Mouse (Mus musculus) forebrain, embryonic 11.5 days (tissue): ENCODE results near the gene B3gntl1. TPM values are rescaled to one million over a fixed set of nuclear protein-coding genes. Genes with fewer than 3 reads are reported as not detected.

ENCODE experiments used
- ATAC-seq: fragments of 200-750 bp; cut with Nextera tagmentation; replicated peaks from 2 replicates; pipeline ENCODE4 v1.8.0; 2017; ENCODE audit warnings: moderate TSS enrichment; ENCODE audit not compliant: low FRiP score
- DNase-seq: peaks from one replicate; pipeline ENCODE4 v3.0.0-alpha.2; 2017; ENCODE audit warnings: low spot score
- H3K27ac ChIP-seq: fragments of 300-500 bp; sonication (generic); 2 replicates; pipeline ENCODE4 v1.5.1; 2014; ENCODE audit warnings: low read depth, low read length
- H3K27me3 ChIP-seq: fragments of 300-500 bp; sonication (generic); 2 replicates; pipeline ENCODE4 v1.6.1; 2014; ENCODE audit warnings: mild to moderate bottlenecking, low read length, mixed read lengths; ENCODE audit not compliant: control insufficient read depth, insufficient read depth
- H3K36me3 ChIP-seq: fragments of 300-500 bp; sonication (generic); 2 replicates; pipeline ENCODE4 v1.6.1; 2014; ENCODE audit warnings: mild to moderate bottlenecking, low read length, moderate library complexity, mixed read lengths; ENCODE audit not compliant: control insufficient read depth, insufficient read depth
- H3K4me1 ChIP-seq: fragments of 300-500 bp; sonication (generic); replicated peaks from 2 replicates; pipeline ENCODE4 v1.6.1; 2014; ENCODE audit warnings: low read length, mixed read lengths; ENCODE audit not compliant: control insufficient read depth, insufficient read depth
- H3K4me2 ChIP-seq: fragments of 300-500 bp; sonication (generic); 2 replicates; pipeline ENCODE4 v1.6.1; 2014; ENCODE audit warnings: low read depth, mild to moderate bottlenecking, low read length, moderate library complexity, mixed read lengths; ENCODE audit not compliant: severe bottlenecking
- H3K4me3 ChIP-seq: fragments of 300-500 bp; sonication (generic); 2 replicates; pipeline ENCODE4 v1.5.1; 2014; ENCODE audit warnings: low read depth, low read length
- H3K9ac ChIP-seq: fragments of 300-500 bp; sonication (generic); 2 replicates; pipeline ENCODE4 v1.6.1; 2014; ENCODE audit warnings: low read length
- H3K9me3 ChIP-seq: fragments of 300-500 bp; sonication (generic); 2 replicates; pipeline ENCODE4 v1.6.1; 2016; ENCODE audit warnings: low read length, mixed read lengths; ENCODE audit not compliant: control insufficient read depth
- polyA plus RNA-seq: library from polyadenylated mRNA; unstranded; fragments of >200 nt; fragmentation: Nextera tagmentation; extraction: Ambion mirVana; gene quantifications from 2 replicates; pipeline ENCODE4 v1.2.1, GENCODE M21; 2014

The B3gntl1 gene
- polyA plus RNA-seq, 1 experiment from 2014 or later, result 7.6 TPM

DNA sequence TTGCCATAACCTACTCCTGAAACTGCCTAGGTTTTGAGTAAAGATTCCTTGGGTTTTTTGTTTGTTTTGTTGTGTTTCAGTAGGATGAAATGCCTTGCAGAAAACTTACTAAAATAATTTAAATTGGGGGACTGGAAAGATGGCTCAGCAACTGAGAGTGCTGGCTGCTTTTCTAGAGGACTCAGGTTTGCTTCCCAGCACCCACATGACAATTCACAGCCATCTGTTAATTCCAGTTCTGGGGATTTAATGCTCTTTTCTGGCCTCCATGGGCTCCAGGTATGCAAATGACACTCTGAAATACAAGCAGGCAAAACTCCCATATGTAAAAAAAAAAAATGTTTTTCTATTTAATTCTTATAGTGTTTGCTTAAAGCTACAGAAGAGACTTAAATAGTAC, 91.1 kb downstream of the B3gntl1 start:
- Histone ChIP-seq H3K4me3 (no peak overlapping the region), H3K9me3 (no peaks in the 10 kb centered on the region)

More for the DNA sequence above, 91.1 kb downstream of the B3gntl1 start:
- Histone ChIP-seq H3K4me1 (no peaks in the 10 kb centered on the region), H3K27ac (no peak overlapping the region), H3K4me2 (no peak overlapping the region), H3K27me3 (no peaks in the 10 kb centered on the region), H3K9ac (no peak overlapping the region), H3K36me3 (no peaks in the 10 kb centered on the region)
- DNase-seq (no peak), ATAC-seq (no peak)

Other genes starting within 250 kb of the B3gntl1 start
- gene Fn3k, start 238.2 kb downstream of the B3gntl1 start, polyA plus RNA-seq, result 1.3 and 1.7 TPM in 2 replicates
- gene Tbcd, start 221.2 kb downstream of the B3gntl1 start, polyA plus RNA-seq, result 49.8 and 54.9 TPM in 2 replicates
- 0.48 and 0.56 TPM in 2 replicates for gene Zfp750, start 153.8 kb downstream of the B3gntl1 start, polyA plus RNA-seq
- 4.8 and 6.4 TPM in 2 replicates for gene Metrnl, start 28.4 kb upstream of the B3gntl1 start, polyA plus RNA-seq
- gene Ptchd3, start 157.1 kb upstream of the B3gntl1 start, polyA plus RNA-seq, result not detected in 2 replicates